In the genomic region with DNA sequence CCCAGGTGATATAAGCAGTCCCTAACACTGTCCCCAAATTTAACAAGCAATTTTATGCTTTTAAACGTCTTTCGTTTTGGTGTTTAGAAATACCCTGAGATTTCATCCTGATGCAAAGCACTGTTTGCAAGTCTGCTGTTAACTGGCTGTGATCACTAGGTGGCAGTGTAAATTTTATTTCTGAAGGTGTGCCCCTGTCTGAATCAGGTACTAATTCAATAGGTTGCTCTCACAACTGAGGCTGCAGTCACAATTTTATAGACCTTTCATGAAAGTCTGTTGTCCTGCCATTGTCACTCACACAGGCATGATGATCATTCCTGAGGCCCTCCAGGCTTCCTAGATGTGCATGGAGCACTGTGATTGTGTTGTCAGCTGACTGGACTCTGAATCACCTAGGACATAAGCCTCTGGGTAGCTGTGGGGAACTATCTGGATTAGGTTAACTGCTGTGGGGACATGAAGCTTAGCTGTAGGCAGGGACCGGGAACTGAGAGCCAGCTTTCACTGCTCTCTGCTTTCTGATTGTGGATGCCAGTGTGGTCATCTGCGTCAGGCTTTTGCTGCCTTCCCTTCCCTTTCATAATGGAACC, we compare ENCODE assay signal across 12 mouse cellular contexts. TPM values are rescaled to one million over a fixed set of nuclear protein-coding genes. Genes with fewer than 3 reads are reported as not detected.
DNase-seq lines count a peak whose midpoint lies in the region; ATAC-seq and TF ChIP-seq lines count a peak whose summit lies in the region.
"Had no signal": no experiment of that assay in that cellular context is flagged by ENCODE, and none has a peak within 500 bp of the region (broad histone marks: within the 10 kb centered on the region; RNA-seq: fewer than 3 reads in every experiment).

No protein-coding gene starts in this region.

- no peaks in the 10 kb centered on the region for H3K9me3 ChIP-seq in kidney, postnatal 0 days (replicated peaks; ENCODE audit: low read length)
- H3K9me3 ChIP-seq: embryonic facial prominence, embryonic 15.5 days; midbrain, embryonic 12.5 days had no signal

- H3K4me3 ChIP-seq in kidney, postnatal 0 days (replicated peaks; ENCODE audit: low read depth, low read length): no peak overlapping the region
- H3K4me3 ChIP-seq: embryonic facial prominence, embryonic 15.5 days; midbrain, embryonic 12.5 days had no signal

- WGBS in kidney, postnatal 0 days: 71% methylated on average over 4 of the region's 4 CpGs

- H3K36me3 ChIP-seq in kidney, postnatal 0 days (ENCODE audit: insufficient read depth, low read length): no peaks in the 10 kb centered on the region
- H3K36me3 ChIP-seq: embryonic facial prominence, embryonic 15.5 days; midbrain, embryonic 12.5 days had no signal

- no peak overlapping the region for H3K27ac ChIP-seq in kidney, postnatal 0 days
- H3K27ac ChIP-seq: embryonic facial prominence, embryonic 15.5 days; midbrain, embryonic 12.5 days had no signal

- H3K4me2 ChIP-seq in kidney, postnatal 0 days (ENCODE audit: low read length): no peak overlapping the region
- H3K4me2 ChIP-seq: embryonic facial prominence, embryonic 15.5 days; midbrain, embryonic 12.5 days had no signal

- H3K9ac ChIP-seq in kidney, postnatal 0 days (ENCODE audit: low read depth, low read length): no peak overlapping the region
- H3K9ac ChIP-seq: embryonic facial prominence, embryonic 15.5 days; midbrain, embryonic 12.5 days had no signal

- no peaks in the 10 kb centered on the region for H3K27me3 ChIP-seq in kidney, postnatal 0 days (ENCODE audit: insufficient read depth, low read length)
- H3K27me3 ChIP-seq: embryonic facial prominence, embryonic 15.5 days; midbrain, embryonic 12.5 days had no signal

- peak; percentile 56 for TF ChIP-seq CTCF in kidney, postnatal 0 days (IDR thresholded peaks at IDR 0.05; ENCODE audit: low read depth)

- no peaks in the 10 kb centered on the region for H3K4me1 ChIP-seq in kidney, postnatal 0 days (replicated peaks; ENCODE audit: insufficient read depth, low read length)
- H3K4me1 ChIP-seq: embryonic facial prominence, embryonic 15.5 days; midbrain, embryonic 12.5 days had no signal

- intact Hi-C loops in heart, postnatal 36 days (cut with DNase I): loop anchor here (2.0 kb wide), 1 partner anchor 99 kb away; no protein-coding TSS in a partner anchor

- no peak for ATAC-seq in kidney, postnatal 0 days (replicated peaks; ENCODE audit: low FRiP score, low read depth)
- ATAC-seq: intestine, embryonic 16.5 days had no signal

- DNase-seq in embryo, embryonic 10.5 days (ENCODE audit: low spot score): peak; percentile 40
- DNase-seq in embryo, embryonic 10 days (ENCODE audit: low spot score): no peak
- DNase-seq in kidney, postnatal 0 days (ENCODE audit: low spot score): peak; percentile 24
- DNase-seq in kidney, postnatal 4 days: no peak
- DNase-seq in 416B (ENCODE audit: low read depth): peak; percentile 29
- DNase-seq in brain, embryonic 18.5 days (ENCODE audit: low read depth, low spot score): peak; percentile 12
- DNase-seq in heart, postnatal 36 days: no peak
- no peak for DNase-seq in right cerebral cortex, postnatal 25 days
- DNase-seq: adrenal gland, adult 8-10 months had no signal

RNA-seq across cellular contexts. Expression of a gene that starts 59.1 kb away (rescaled TPM):
- 45.9 and 46.6 TPM in 2 replicates for polyA plus RNA-seq in kidney, postnatal 0 days (2015; fragmentation: Nextera tagmentation; extraction: Ambion mirVana)
- total RNA-seq in heart, postnatal 36 days (2021): 10 to 100 TPM; 17.3 to 18.7 TPM

Comparison
In these comparisons a context has a peak if more than half of its experiments do, and no peak if none do; other contexts are left out.
1. DNase-seq: peak in embryo, embryonic 10.5 days (single experiment), kidney, postnatal 0 days (single experiment), 416B (single experiment) and brain, embryonic 18.5 days (single experiment); none in embryo, embryonic 10 days (single experiment), kidney, postnatal 4 days (0 of 2), heart, postnatal 36 days (0 of 2) and right cerebral cortex, postnatal 25 days (single experiment).